Mouse (Mus musculus) common myeloid progenitor, adult 5-6 weeks (primary cell): Measurements from ENCODE around the gene Olfr378. TPM values are rescaled to one million over a fixed set of nuclear protein-coding genes. Genes with fewer than 3 reads are reported as not detected.

ENCODE experiments used
- ATAC-seq: replicated peaks from 2 replicates; pipeline ENCODE4 v1.8.0; 2016; ENCODE audit warnings: low read depth, mild to moderate bottlenecking, moderate TSS enrichment, inconsistent platforms; ENCODE audit not compliant: poor library complexity, severe bottlenecking
- total RNA-seq: library from RNA; stranded (forward); fragments of 200-1000, 187-1606 nt; gene quantifications from 2 replicates; pipeline ENCODE4 v1.2.3, GENCODE M21; 2017

Gene Olfr378
- total RNA-seq = not detected in 2 replicates

DNA sequence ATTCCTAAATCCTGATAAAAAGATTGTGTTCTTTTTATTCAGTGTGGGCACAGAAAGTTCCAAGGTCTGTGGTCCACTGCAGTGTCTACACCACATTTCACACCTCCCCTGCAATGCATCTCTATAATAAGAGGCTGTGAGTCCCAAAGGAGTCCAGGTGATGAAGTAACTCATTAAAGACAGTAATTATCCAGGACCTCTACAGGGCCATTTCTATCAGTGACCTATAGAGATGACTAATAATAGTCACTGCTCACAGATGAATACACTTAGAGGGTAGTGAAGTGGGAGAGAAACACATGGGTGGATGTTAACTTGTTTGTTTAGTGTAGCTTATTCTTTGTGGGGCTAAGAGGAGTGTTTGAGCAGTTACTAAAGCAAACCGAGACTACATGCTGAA is at the start of gene Olfr378:
Olfr378 (minus strand) TSS at position 101 of the 400 bp plus-strand sequence.
- no peak for ATAC-seq

DNA sequence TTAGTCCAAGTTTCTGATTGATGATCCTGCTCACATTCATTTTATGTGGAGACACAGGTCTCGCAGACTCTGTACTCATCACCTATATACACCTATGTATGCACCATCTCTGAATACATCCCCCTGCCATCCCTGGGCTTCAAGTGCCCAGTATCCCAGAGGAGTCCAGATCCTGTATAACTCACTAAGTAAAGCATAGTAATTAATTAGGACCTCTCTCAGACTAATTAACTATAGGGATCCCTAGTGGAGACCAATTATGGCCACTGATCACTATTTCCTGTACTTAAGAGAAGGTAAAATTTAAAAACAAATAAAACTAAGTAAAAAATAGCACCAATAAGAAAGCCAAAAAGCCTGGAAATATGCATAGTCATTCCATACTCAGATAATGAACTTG is 29.1 kb upstream of the Olfr378 start, which contains the start of gene Olfr380:
Olfr380 (minus strand) TSS at position 101 of the 400 bp plus-strand sequence.
- ATAC-seq = no peak

DNA sequence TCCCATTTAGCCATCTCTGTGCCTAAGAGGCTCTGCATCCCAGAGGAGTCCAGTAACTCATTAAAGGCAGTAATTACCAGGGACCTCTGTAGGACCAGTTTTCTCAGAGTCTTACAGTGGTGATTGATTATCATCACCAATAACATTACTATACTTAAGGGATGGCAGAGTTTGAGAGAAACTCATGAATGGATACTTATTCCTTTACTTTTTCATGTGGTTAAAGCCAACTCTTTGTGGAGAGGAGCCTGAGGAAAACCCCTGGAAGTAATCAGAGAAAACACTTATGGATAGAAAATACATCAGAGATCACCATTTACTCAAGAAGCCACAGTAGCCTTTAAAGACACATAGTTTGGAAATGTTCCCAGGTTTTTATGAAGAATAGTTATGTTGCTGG is 28.8 kb downstream of the Olfr378 start, which contains the start of gene Olfr1:
Olfr1 (minus strand) TSS at position 101 of the 400 bp plus-strand sequence.
- no peak for ATAC-seq

DNA sequence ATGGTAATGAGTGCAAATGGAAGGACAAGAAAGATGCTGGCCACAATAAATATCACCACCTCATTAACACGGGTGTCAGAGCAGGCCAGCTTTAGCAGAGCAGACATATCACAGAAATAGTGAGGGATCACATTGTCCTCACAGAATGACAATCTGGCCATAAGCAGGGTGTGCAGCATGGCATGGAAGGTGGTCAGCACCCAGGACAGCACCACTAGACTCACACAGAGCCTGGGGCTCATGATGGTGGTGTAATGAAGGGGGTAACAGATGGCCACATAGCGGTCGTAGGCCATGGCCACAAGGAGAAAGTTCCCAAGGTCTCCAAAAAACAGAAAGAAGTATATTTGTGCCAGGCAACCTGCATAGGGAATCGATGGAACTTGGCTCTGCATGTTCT is 32.9 kb downstream of the Olfr378 start:
- ATAC-seq = no peak

Other genes starting within 250 kb of the Olfr378 start
- 6.0 and 8.8 TPM in 2 replicates for gene Ctns, start 229.4 kb downstream of the Olfr378 start, total RNA-seq
- 1.4 and 3.2 TPM in 2 replicates for gene Shpk, start 229.0 kb downstream of the Olfr378 start, total RNA-seq
- not detected in 2 replicates for gene Trpv1, start 194.2 kb downstream of the Olfr378 start, total RNA-seq
- gene Trpv3, start 161.1 kb downstream of the Olfr378 start, total RNA-seq = not detected in 2 replicates
- gene Aspa, start 98.9 kb downstream of the Olfr378 start, total RNA-seq = 3.8 and 7.4 TPM in 2 replicates
- not detected in 2 replicates for gene Gm49340, start 98.7 kb downstream of the Olfr378 start, total RNA-seq
- gene Spata22, start 98.7 kb downstream of the Olfr378 start, total RNA-seq = not detected in 2 replicates
- gene Olfr20, start 77.7 kb downstream of the Olfr378 start, total RNA-seq = not detected in 2 replicates
- not detected in 2 replicates for gene Olfr376, start 57.2 kb downstream of the Olfr378 start, total RNA-seq
- not detected in 2 replicates for gene Olfr1, start 28.9 kb downstream of the Olfr378 start, total RNA-seq
- gene Olfr380, start 29.0 kb upstream of the Olfr378 start, total RNA-seq = not detected in 2 replicates
- gene Olfr381, start 63.1 kb upstream of the Olfr378 start, total RNA-seq = not detected in 2 replicates
- not detected in 2 replicates for gene Olfr382, start 88.7 kb upstream of the Olfr378 start, total RNA-seq
- gene Olfr385, start 164.5 kb upstream of the Olfr378 start, total RNA-seq = not detected in 2 replicates
- gene Olfr384, start 170.1 kb upstream of the Olfr378 start, total RNA-seq = not detected in 2 replicates